Mouse (Mus musculus) stomach, embryonic 15.5 days (tissue): ENCODE results near the gene Xpc. TPM values are rescaled to one million over a fixed set of nuclear protein-coding genes. Genes with fewer than 3 reads are reported as not detected.

Experiments
- ATAC-seq: fragments of 200-750 bp; cut with Nextera tagmentation; 2 replicates; pipeline ENCODE4 v1.8.0; 2017; ENCODE audit warnings: low read depth, moderate number of reproducible peaks, moderate TSS enrichment; ENCODE audit not compliant: insufficient read depth, low FRiP score
- H3K27ac ChIP-seq: fragments of 300-500 bp; sonication (generic); 2 replicates; pipeline ENCODE4 v1.5.1; 2015; ENCODE audit warnings: mild to moderate bottlenecking, inconsistent platforms
- H3K27me3 ChIP-seq: fragments of 300-500 bp; sonication (generic); replicated peaks from 2 replicates; pipeline ENCODE4 v1.6.1; 2015; ENCODE audit warnings: inconsistent platforms
- H3K36me3 ChIP-seq: fragments of 300-500 bp; sonication (generic); 2 replicates; pipeline ENCODE4 v1.6.1; 2015; ENCODE audit warnings: inconsistent platforms
- H3K4me1 ChIP-seq: fragments of 300-500 bp; sonication (generic); 2 replicates; pipeline ENCODE4 v1.6.1; 2015; ENCODE audit warnings: inconsistent platforms
- H3K4me2 ChIP-seq: fragments of 300-500 bp; sonication (generic); 2 replicates; pipeline ENCODE4 v1.6.1; 2015; ENCODE audit warnings: mild to moderate bottlenecking, inconsistent platforms
- H3K4me3 ChIP-seq: fragments of 300-500 bp; sonication (generic); replicated peaks from 2 replicates; pipeline ENCODE4 v1.5.1; 2015; ENCODE audit warnings: inconsistent platforms
- H3K9ac ChIP-seq: fragments of 300-500 bp; sonication (generic); 2 replicates; pipeline ENCODE4 v1.6.1; 2015; ENCODE audit warnings: inconsistent platforms
- H3K9me3 ChIP-seq: fragments of 300-500 bp; sonication (generic); 2 replicates; pipeline ENCODE4 v1.6.1; 2016; ENCODE audit warnings: inconsistent platforms
- WGBS: fragments of 180-500 bp; shearing (Covaris S2); methylation state at CpG from one replicate; pipeline ENCODE4 v1.1.7; 2015; 5-methylcytosine and 5-hydroxymethylcytosine counted together
- polyA plus RNA-seq: library from polyadenylated mRNA; unstranded; fragments of >200 nt; fragmentation: Nextera tagmentation; extraction: Ambion mirVana; gene quantifications from 2 replicates; pipeline ENCODE4 v1.2.1, GENCODE M21; 2015

Gene Xpc
- polyA plus RNA-seq, 1 experiment from 2014 or later = 13.8 TPM

DNA sequence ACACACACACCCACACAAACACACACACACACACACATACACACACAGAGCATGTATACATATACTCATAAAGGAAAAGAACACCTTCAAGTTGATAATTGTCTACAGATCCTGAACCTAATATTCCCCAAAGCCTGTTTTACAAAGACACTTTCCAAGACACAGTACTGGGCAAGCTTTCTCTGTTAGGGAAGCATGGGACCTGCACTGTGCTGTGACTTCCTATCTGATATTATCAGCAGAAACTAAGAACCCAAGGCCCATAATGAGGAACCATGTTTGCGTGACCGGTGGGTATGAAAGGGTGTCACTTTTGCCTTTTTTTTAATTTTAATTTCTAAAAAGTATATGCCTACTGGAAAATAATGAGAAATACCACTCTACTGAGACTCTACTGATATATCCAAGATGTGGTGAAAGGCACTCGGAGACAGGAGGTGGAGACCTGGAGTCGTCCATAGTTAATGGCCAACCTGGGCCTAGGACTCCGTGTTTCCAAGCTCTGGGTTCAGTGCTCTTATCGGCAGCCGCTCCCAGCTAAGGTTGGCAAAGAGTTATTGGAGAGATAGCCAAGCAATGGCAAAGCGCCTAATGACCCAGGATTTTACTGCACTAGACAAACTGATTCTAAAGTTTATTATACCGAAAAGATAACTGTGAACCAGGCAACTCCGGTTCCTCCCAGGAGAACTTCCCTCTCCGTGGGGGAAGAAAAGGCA is 20.5 kb upstream of the Xpc start:
- Histone ChIP-seq H3K9ac (no peak overlapping the region), H3K27ac (no peak overlapping the region), H3K27me3 (no peaks in the 10 kb centered on the region), H3K36me3 (no peaks in the 10 kb centered on the region), H3K9me3 (no peaks in the 10 kb centered on the region), H3K4me1 (peaks cover 12% of the 10 kb centered on the region; the same call in 1 of the 2 replicates), H3K4me3 (no peak overlapping the region), H3K4me2 (no peak overlapping the region)
- 0 out of 2 replicates have a peak, but pooled peaks have one; percentile 31 for ATAC-seq
- WGBS = 76% methylated on average over 11 of the region's 11 CpGs

DNA sequence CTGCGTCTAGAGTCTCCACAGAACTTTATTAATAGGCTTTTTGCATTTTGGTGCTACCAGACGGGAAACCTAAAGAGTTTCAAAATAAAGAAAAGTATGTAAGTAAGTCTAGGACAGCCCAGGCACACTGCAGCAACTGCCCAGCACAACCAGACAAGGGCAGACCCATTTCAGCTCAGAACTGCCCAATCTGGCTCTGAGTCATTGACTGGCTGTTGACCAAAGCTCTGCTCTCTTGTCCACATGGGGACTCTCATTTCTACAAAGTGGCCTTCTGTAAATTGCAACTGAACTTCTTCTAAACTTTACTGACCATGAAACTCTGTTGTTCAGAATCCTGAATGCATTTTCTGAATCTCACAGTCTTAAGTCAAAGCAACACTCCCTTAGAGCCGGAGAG is 19.5 kb upstream of the Xpc start:
- ATAC-seq = no peak
- 81% methylated on average over 3 of the region's 3 CpGs for WGBS

DNA sequence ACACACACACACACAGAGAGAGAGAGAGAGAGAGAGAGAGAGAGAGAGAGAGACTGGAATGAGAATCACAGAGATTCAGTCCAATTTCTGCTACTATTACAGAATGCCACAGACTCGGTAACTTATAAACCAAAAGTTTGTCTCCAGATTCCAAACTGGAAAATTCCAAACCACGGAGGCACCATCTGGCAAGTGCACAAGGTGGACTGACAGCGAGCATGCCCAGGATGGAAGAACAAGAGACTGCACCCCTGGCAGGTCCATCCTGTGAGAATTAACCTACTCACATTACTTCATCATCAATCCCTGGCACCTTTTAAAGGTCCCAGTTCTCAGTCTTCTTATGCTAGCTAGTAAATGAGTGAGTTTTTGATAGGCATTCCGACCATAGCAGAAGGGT is 18.6 kb upstream of the Xpc start:
- no peak for ATAC-seq
- peaks cover 12% of the 10 kb centered on the region; the same call in 1 of the 2 replicates for H3K4me1 ChIP-seq
- no peak overlapping the region for H3K4me2 ChIP-seq
- no peak overlapping the region for H3K27ac ChIP-seq
- H3K36me3 ChIP-seq = no peaks in the 10 kb centered on the region
- 76% methylated on average over 4 of the region's 4 CpGs for WGBS
- no peak overlapping the region for H3K9ac ChIP-seq
- H3K27me3 ChIP-seq = no peaks in the 10 kb centered on the region
- H3K9me3 ChIP-seq = no peaks in the 10 kb centered on the region
- H3K4me3 ChIP-seq = no peak overlapping the region

More for the DNA sequence above, 19.5 kb upstream of the Xpc start:
- Histone ChIP-seq H3K4me2 (no peak overlapping the region), H3K4me3 (no peak overlapping the region), H3K4me1 (peaks cover 12% of the 10 kb centered on the region; the same call in 1 of the 2 replicates), H3K9ac (no peak overlapping the region), H3K9me3 (no peaks in the 10 kb centered on the region), H3K27ac (no peak overlapping the region), H3K27me3 (no peaks in the 10 kb centered on the region), H3K36me3 (no peaks in the 10 kb centered on the region)

DNA sequence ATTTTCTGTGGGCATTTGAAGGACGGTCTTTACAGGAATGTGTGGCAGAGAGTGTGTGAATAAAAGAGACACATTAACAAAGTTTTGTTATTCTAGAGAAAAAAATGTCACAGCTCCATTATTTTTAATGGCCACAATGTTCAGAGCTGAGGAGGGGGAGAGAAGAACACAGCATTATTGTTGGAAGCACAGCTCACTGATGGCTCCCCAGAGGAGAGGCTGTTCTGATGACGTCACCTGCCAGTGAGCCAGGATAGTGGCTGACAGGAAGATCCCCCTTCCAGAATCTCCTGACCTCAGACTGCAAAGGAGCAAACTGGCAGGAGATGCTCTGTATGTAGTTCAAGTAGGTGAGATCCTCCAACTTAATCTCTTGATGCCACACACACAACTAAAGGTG is 18.1 kb upstream of the Xpc start:
- H3K4me2 ChIP-seq = no peak overlapping the region

DNA sequence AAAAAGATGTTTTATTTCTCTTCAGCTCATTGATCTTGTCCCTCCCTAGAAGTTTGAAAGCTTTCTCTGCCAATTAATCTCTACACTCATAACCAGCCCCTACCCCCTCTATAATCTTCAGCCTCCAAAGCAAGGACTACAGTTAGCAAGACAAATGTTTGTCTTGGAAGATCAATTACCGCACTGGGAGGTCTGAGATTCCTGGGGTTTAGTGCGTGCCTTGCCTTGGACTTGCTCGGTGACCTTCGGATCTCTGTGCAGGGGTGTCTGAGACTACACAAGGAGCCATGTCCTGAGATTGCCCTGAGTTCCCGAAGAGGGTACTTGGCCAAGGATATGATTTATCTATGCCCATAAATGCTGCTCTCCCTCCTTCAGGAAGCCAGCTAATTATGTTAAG is 17.7 kb upstream of the Xpc start:
- Histone ChIP-seq H3K9me3 (no peaks in the 10 kb centered on the region), H3K27me3 (no peaks in the 10 kb centered on the region), H3K36me3 (no peaks in the 10 kb centered on the region), H3K9ac (no peak overlapping the region), H3K4me1 (peaks cover 12% of the 10 kb centered on the region; the same call in 1 of the 2 replicates), H3K4me2 (no peak overlapping the region), H3K4me3 (no peak overlapping the region), H3K27ac (no peak overlapping the region)
- 15% methylated on average over 5 of the region's 5 CpGs for whole genome bisulfite sequencing
- no peak for ATAC-seq

More for the DNA sequence above, 18.1 kb upstream of the Xpc start:
- Histone ChIP-seq H3K9me3 (no peaks in the 10 kb centered on the region), H3K4me3 (no peak overlapping the region), H3K9ac (no peak overlapping the region), H3K27me3 (no peaks in the 10 kb centered on the region), H3K4me1 (peaks cover 12% of the 10 kb centered on the region; the same call in 1 of the 2 replicates), H3K27ac (no peak overlapping the region), H3K36me3 (no peaks in the 10 kb centered on the region)
- ATAC-seq = no peak
- 22% methylated on average over 2 of the region's 2 CpGs for WGBS

DNA sequence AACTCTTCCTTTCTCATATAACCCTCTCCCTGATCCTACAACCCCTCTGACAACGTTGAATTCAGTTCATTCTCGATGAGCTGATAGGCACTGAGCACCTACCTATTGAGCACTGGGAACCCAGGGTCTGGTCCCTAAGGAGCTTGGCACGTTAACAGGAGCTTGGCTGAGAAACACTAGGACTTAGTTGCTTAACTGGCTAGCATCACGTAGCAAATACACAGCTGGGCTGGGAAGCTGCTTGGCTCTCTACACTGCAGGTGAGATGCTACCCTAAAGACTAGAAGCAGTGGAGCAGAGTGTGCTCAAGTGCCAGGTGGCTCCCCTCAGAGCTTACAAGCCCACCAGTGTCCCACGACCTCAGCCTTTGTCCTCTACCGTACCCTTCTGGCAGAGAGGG is 17.0 kb upstream of the Xpc start:
- 42% methylated on average over 6 of the region's 6 CpGs for WGBS
- ATAC-seq = no peak
- H3K9me3 ChIP-seq = no peaks in the 10 kb centered on the region
- H3K9ac ChIP-seq = no peak overlapping the region
- no peaks in the 10 kb centered on the region for H3K27me3 ChIP-seq
- no peak overlapping the region for H3K4me3 ChIP-seq
- H3K27ac ChIP-seq = no peak overlapping the region
- no peaks in the 10 kb centered on the region for H3K36me3 ChIP-seq
- no peak overlapping the region for H3K4me2 ChIP-seq
- peaks cover 12% of the 10 kb centered on the region; the same call in 1 of the 2 replicates for H3K4me1 ChIP-seq

DNA sequence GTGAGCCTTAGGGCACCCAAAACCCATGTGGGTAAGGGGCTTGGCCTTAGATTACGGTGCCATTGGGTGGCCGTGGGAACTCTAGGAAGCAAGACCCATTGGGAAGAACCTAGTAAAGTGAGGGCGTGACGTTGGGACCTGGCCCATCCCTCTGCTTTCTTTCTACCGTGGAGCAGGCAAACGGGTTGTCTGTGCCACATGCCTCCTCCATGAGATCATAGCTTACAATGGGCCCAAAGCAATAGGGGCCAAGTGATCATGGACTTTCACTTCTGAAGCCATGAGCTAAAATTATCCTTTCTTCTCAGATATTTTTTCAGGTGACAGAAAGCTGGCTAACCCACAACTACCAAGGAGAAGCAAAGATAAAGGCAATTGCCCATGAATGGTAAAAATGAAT is 15.6 kb upstream of the Xpc start:
- H3K4me2 ChIP-seq = no peak overlapping the region
- no peak overlapping the region for H3K9ac ChIP-seq
- no peak overlapping the region for H3K27ac ChIP-seq
- H3K9me3 ChIP-seq = no peaks in the 10 kb centered on the region
- no peak for ATAC-seq
- no peaks in the 10 kb centered on the region for H3K36me3 ChIP-seq
- H3K4me1 ChIP-seq = peaks cover 12% of the 10 kb centered on the region; the same call in 1 of the 2 replicates
- H3K4me3 ChIP-seq = no peak overlapping the region
- H3K27me3 ChIP-seq = no peaks in the 10 kb centered on the region
- 71% methylated on average over 6 of the region's 6 CpGs for WGBS

DNA sequence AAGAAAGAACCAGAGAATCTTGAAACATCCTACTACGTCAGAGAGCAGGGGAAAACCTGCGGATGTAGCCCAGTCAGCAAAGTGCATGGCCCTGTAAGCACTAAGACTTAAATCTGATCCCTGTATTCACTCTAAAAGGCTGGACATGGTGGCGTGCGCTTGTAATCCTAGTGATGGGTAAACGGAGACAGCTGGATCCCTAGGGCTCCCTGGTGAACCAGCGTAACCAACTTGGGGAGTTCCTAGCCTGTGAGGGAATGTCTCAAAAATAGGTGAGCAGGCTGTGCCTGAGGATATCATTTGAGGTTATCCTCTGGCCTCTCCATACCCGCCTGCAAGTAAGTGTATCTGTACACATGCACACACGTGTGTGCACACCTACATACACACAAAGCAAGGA is 15.0 kb upstream of the Xpc start:
- H3K36me3 ChIP-seq = no peaks in the 10 kb centered on the region
- H3K27me3 ChIP-seq = no peaks in the 10 kb centered on the region
- no peak overlapping the region for H3K9ac ChIP-seq
- peaks cover 12% of the 10 kb centered on the region; the same call in 1 of the 2 replicates for H3K4me1 ChIP-seq
- H3K4me3 ChIP-seq = no peak overlapping the region
- no peak overlapping the region for H3K4me2 ChIP-seq
- H3K27ac ChIP-seq = no peak overlapping the region
- ATAC-seq = no peak
- no peaks in the 10 kb centered on the region for H3K9me3 ChIP-seq
- WGBS = 85% methylated on average over 8 of the region's 8 CpGs

DNA sequence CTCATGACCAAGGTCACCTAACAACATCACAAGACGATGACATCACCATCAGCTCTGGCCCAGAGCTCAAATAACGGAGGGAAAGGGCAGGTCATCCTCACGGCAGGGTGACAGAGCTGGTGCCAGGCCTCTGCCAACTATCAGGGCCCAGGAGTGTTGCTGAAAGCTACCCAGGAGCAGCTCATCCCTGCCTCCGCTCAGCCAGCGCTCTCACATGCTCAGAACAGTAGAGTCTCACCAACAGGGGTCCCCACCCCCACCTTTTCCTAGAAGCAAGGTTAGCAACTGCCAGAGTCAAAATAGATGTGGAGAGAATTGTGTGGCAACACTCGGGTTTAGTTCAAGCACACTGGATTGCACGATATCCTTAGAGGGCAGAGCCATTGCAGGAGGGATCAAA is 12.6 kb upstream of the Xpc start:
- Histone ChIP-seq H3K27me3 (no peaks in the 10 kb centered on the region), H3K9me3 (no peaks in the 10 kb centered on the region), H3K4me2 (no peak overlapping the region), H3K9ac (no peak overlapping the region), H3K4me3 (no peak overlapping the region), H3K4me1 (peaks cover 6% of the 10 kb centered on the region; the same call in 1 of the 2 replicates), H3K27ac (no peak overlapping the region), H3K36me3 (no peaks in the 10 kb centered on the region)
- no peak for ATAC-seq
- 80% methylated on average over 7 of the region's 7 CpGs for WGBS

DNA sequence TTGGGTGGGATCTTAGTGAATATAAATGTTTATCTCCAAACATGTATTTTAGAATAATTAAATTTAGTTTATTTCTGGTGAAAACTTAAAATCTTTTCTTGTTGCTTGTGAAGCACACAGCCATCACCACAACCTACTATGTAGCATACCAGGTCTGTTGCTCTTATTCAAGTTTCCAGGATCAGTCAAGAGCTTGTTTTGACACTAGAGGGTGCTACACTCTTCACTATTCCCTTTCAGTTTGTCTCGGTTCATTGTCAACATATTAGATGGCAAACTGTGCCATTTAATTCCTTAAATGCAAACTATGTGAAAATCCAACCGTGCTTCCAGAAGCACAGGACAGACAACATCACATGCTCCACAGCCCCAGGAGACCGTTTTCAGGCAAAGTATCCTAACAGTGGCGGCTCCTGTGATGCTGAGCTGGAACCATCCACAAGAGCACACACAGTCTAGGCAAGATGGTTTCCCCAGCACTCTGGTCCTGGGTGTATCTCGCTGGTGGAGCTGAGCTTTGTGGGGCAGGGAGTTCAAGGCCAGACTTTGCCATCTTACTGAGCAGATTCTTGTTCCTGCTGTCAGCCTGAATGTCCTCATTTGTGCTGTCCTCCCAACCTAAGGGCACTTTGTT is 11.7 kb upstream of the Xpc start:
- H3K36me3 ChIP-seq = 0 out of 2 replicates have a peak, but pooled peaks cover 5% of the 10 kb centered on the region
- no peak for ATAC-seq
- 46% methylated on average over 5 of the region's 5 CpGs for WGBS
- no peak overlapping the region for H3K9ac ChIP-seq
- H3K4me3 ChIP-seq = no peak overlapping the region
- no peak overlapping the region for H3K4me2 ChIP-seq
- H3K27me3 ChIP-seq = no peaks in the 10 kb centered on the region
- peaks cover under 1% of the 10 kb centered on the region; the same call in 1 of the 2 replicates for H3K4me1 ChIP-seq
- H3K27ac ChIP-seq = no peak overlapping the region
- H3K9me3 ChIP-seq = no peaks in the 10 kb centered on the region

DNA sequence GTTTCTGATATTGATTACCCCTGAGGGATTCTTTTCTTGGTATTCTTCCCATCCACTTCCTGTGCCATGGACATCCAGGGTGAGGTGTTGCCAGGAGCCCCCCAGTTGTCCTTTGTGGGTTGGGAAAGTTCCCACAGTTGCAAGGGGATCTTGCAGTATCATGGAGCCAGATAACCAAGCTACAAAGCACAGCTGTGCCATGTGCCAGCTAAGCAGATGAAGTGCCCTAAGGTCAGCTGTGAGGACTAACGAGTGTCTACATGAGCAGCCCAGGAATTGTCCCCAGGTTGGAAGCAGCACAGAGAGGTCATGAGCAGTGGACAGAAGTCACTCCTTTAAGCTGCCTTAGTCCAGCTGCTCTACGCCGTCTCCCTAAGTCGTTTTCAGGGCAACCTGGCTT is 9.9 kb upstream of the Xpc start:
- Histone ChIP-seq H3K36me3 (peaks cover 6% of the 10 kb centered on the region; the same call in 1 of the 2 replicates), H3K9me3 (no peaks in the 10 kb centered on the region), H3K9ac (no peak overlapping the region), H3K4me3 (no peak overlapping the region), H3K4me1 (no peaks in the 10 kb centered on the region), H3K4me2 (no peak overlapping the region), H3K27me3 (no peaks in the 10 kb centered on the region), H3K27ac (no peak overlapping the region)
- WGBS = 84% methylated on average over 4 of the region's 4 CpGs
- ATAC-seq = no peak

DNA sequence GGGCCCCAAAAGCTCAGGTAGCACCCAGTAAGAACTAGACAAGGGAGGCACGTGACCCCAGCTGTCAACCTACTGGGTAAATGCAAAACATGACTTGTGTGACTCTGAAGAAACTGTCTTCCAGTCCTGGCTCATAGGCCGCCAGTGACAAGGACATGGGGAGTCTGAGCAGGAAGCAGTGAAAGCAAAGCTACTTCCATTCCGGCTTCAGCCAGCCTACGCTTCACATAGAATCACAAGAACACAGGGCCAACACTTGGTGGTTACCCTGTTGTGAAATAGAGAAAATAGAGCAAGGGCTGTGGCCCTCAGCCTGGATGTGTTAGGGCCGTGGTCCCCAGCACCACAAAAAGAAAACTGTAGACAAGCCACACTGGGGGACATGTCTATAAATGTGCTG is 7.1 kb upstream of the Xpc start:
- WGBS = 88% methylated on average over 5 of the region's 5 CpGs
- H3K9ac ChIP-seq = no peak overlapping the region
- no peak for ATAC-seq
- no peak overlapping the region for H3K4me2 ChIP-seq
- H3K27ac ChIP-seq = no peak overlapping the region
- H3K36me3 ChIP-seq = peaks cover 29% of the 10 kb centered on the region
- no peak overlapping the region for H3K4me3 ChIP-seq
- no peaks in the 10 kb centered on the region for H3K27me3 ChIP-seq
- no peaks in the 10 kb centered on the region for H3K9me3 ChIP-seq
- no peaks in the 10 kb centered on the region for H3K4me1 ChIP-seq
